Mouse (Mus musculus) small intestine, adult 2 months (tissue): ENCODE measurements around the gene Cntn4. TPM values are rescaled to one million over a fixed set of nuclear protein-coding genes. Genes with fewer than 3 reads are reported as not detected.
"Not testable (repeated sequence)": the region's sequence is repeated elsewhere in the genome, so short reads cannot be mapped to it uniquely, and the experiment has no call there.

ENCODE experiments used
- H3K27ac ChIP-seq: fragments of 200-500 bp; 2 replicates; pipeline ENCODE4 v1.5.1; 2012; ENCODE audit warnings: low read depth, low read length, control low read depth, inconsistent platforms; ENCODE audit not compliant: insufficient read depth
- H3K27me3 ChIP-seq: fragments of 200-500 bp; 2 replicates; pipeline ENCODE4 v1.6.1; 2012; ENCODE audit warnings: mild to moderate bottlenecking, moderate library complexity, low read length, inconsistent platforms; ENCODE audit not compliant: control insufficient read depth, insufficient read depth
- H3K36me3 ChIP-seq: fragments of 200-500 bp; 2 replicates; pipeline ENCODE4 v1.6.1; 2012; ENCODE audit warnings: mild to moderate bottlenecking, low read length, control low read depth, inconsistent platforms; ENCODE audit not compliant: control insufficient read depth, insufficient read depth
- H3K4me1 ChIP-seq: fragments of 200-500 bp; 2 replicates; pipeline ENCODE4 v1.6.1; 2012; ENCODE audit warnings: low read length, inconsistent platforms, mixed read lengths; ENCODE audit not compliant: control insufficient read depth, insufficient read depth, insufficient read length
- H3K4me3 ChIP-seq: fragments of 200-500 bp; 2 replicates; pipeline ENCODE4 v1.5.1; 2012; ENCODE audit warnings: low read depth, mild to moderate bottlenecking, control low read depth, inconsistent platforms, low read length, moderate library complexity
- CTCF ChIP-seq: fragments of 200-500 bp; IDR thresholded peaks from 2 replicates; pipeline ENCODE4 v1.5.1; 2012; ENCODE audit warnings: low read depth, mild to moderate bottlenecking, control low read depth, inconsistent platforms, low read length, moderate library complexity, mixed read lengths; ENCODE audit not compliant: insufficient replicate concordance, insufficient read length; ENCODE audit errors: extremely low read depth
- POLR2A ChIP-seq: fragments of 200-500 bp; IDR thresholded peaks from 2 replicates; pipeline ENCODE4 v1.6.1; 2012; ENCODE audit warnings: low read depth, mild to moderate bottlenecking, control low read depth, inconsistent platforms, low read length, moderate library complexity
- WGBS: fragments of 180-500 bp; shearing (Covaris S2); methylation state at CpG from one replicate; pipeline ENCODE4 v1.1.7; 2018; 5-methylcytosine and 5-hydroxymethylcytosine counted together
- polyA plus RNA-seq: library from polyadenylated mRNA; depleted of rRNA; stranded (reverse); fragments of >200 nt; gene quantifications from 2 replicates; pipeline ENCODE4 v1.2.3, GENCODE M21; 2012

Cntn4 gene
- polyA plus RNA-seq, 1 experiment = not detected

DNA sequence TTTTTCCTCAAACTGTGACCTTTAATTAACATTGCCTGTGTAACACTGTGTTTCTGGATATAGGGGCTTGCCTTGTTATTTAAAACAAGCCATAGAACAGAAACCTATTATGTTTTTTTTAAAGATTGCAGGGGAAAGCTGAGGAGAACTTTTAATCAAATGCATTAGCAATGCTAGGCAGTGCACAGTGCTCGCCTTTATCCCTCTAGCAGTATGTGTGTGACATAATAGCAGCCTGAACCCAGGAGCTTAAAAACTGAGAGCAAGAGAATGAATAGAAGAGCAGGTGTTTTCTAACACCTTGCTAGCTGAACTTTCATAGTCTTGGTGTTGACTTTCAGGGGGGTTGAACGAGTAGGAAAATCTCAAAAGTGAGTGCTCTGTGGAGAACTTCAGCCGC is 672.6 kb downstream of the Cntn4 start:
- H3K27ac ChIP-seq = no peak overlapping the region
- no peaks in the 10 kb centered on the region for H3K36me3 ChIP-seq
- H3K4me1 ChIP-seq = no peaks in the 10 kb centered on the region
- no peak for TF ChIP-seq CTCF
- TF ChIP-seq POLR2A = no peak
- H3K4me3 ChIP-seq = no peak overlapping the region
- WGBS = 53% methylated on average over 3 of the region's 3 CpGs
- no peaks in the 10 kb centered on the region for H3K27me3 ChIP-seq

DNA sequence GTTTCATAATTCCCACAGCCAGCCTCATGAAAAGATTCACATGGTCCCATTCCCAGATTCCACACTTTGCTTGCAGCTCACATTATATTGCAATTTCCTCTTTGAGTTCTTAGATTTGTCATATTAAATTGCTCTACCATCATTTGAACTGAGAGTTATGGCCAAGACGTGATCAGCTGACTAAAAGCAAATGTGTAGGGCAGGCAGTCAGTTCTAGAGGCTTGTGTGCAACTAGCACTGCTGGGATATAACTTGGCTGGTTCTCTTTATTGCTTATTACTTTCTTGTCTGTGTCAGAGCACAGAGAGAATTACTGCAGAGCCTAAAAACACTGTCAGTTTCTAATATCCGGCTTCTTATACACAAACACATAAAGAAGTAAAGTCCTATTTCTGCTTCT is 673.9 kb downstream of the Cntn4 start:
- Histone ChIP-seq H3K4me1 (no peaks in the 10 kb centered on the region), H3K27me3 (no peaks in the 10 kb centered on the region), H3K27ac (no peak overlapping the region), H3K36me3 (no peaks in the 10 kb centered on the region), H3K4me3 (no peak overlapping the region)
- TF ChIP-seq POLR2A (no peak), CTCF (no peak)
- WGBS = 82% methylated on average over 2 of the region's 2 CpGs

DNA sequence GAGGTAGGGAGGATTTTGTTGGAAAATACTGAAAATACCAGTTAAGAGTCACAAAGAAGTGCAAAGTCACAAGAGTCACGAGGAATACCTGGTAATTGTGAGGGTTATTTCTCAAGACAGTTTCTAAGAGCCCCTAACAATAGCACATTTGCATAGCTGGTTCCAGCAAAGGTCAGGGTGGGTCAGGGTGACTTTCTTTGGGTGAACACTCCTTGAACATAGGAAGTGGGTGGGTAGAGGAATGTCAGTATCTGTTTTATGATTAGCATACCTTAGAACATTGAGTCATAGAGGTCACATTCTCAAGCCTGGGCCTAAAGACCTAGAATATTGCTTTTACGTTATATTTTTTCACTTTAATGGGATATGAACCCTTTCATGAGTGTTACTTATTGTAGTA is 681.3 kb downstream of the Cntn4 start:
- H3K4me3 ChIP-seq, H3K27ac ChIP-seq, H3K36me3 ChIP-seq, H3K4me1 ChIP-seq, H3K27me3 ChIP-seq: not testable (repeated sequence)
- 70% methylated on average over 2 of the region's 2 CpGs for WGBS

DNA sequence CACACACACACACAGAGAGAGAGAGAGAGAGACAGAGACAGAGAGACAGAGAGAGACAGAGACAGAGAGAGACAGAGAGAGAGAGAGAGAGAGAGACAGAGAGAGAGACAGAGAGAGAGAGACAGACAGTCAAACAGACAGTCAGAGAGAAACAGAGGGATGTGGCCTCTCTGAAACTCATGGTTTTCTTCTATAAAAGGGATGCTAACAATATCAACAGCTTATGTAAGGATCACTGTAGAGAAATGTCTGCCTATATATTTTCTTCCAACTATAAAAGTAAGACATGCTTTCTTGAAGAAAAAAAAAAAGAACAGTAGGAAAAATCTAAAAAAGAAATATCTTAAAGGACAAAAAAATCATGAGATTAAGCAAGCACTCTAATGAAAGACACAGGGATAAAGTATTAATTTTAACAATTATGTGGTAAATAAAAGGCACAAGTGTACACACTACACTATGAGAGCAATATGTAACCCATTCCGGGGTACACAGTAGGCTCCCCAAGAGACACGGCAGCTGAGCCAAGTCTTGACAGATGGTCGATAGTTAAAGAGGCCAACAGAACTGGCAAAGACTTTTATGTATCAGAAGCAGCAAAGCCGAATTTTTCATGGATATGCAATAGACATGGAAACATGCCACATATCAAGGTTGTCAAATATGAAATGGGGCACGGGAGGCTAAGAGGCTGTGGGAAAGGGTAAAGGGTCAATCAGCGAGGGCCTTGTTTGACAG is 704.0 kb downstream of the Cntn4 start:
- no peak overlapping the region for H3K4me3 ChIP-seq
- no peaks in the 10 kb centered on the region for H3K36me3 ChIP-seq
- no peaks in the 10 kb centered on the region for H3K4me1 ChIP-seq
- 79% methylated on average over 6 of the region's 6 CpGs for WGBS
- H3K27ac ChIP-seq = no peak overlapping the region
- H3K27me3 ChIP-seq = no peaks in the 10 kb centered on the region
- TF ChIP-seq POLR2A (no peak), CTCF (no peak)

DNA sequence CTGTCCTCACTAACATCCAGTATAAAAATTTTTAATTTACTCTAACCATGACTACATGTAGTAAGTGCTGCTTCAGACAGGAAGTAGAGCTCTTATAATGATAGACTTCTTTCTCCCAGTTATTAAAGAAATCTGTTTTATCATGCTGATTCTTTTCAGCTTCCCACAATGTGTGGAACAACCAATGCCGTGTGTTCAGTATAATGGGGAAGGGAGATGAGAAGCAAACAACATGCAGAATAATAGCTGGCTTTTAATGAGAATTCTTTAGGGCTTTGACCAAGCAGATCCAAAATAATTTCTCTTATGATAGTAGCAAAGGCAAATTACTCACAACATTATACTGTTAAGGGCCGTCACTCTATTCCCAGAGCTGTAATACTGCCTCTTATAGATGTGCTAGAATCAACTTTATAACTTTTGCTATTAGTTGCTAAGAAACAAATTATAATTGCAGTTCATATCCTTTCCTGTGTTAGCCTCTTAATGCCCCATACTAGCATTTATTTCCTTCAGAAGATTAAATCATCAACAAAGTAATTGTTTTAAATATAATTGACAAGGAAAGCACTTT is 710.5 kb downstream of the Cntn4 start:
- no peak overlapping the region for H3K27ac ChIP-seq
- TF ChIP-seq CTCF (no peak), POLR2A (no peak)
- H3K36me3 ChIP-seq = no peaks in the 10 kb centered on the region
- no peaks in the 10 kb centered on the region for H3K4me1 ChIP-seq
- H3K4me3 ChIP-seq = no peak overlapping the region
- no peaks in the 10 kb centered on the region for H3K27me3 ChIP-seq
- 81% methylated on average over 2 of the region's 2 CpGs for WGBS

DNA sequence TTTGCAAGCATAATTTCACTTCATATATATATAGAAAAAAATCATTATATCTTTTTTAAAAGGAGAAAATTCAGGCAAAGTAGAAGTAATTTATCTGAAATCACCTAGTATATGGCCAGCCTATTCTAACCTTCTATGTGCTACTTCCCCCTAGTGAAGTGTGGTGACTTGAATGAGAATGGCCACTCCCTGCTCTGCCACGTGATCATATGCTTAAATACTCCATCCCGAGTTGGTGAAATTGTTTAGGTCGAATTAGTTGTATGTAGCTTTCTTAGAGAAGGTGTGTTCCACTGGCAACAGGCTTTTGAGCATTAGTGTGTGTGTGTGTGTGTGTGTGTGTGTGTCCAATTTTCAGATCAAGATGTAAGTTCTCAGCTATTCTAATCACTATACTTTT is 730.6 kb downstream of the Cntn4 start:
- no peaks in the 10 kb centered on the region for H3K27me3 ChIP-seq
- no peaks in the 10 kb centered on the region for H3K4me1 ChIP-seq
- no peaks in the 10 kb centered on the region for H3K36me3 ChIP-seq
- H3K27ac ChIP-seq = no peak overlapping the region
- no peak overlapping the region for H3K4me3 ChIP-seq
- no peak for TF ChIP-seq CTCF
- no peak for TF ChIP-seq POLR2A
- 67% methylated on average over 3 of the region's 3 CpGs for WGBS

DNA sequence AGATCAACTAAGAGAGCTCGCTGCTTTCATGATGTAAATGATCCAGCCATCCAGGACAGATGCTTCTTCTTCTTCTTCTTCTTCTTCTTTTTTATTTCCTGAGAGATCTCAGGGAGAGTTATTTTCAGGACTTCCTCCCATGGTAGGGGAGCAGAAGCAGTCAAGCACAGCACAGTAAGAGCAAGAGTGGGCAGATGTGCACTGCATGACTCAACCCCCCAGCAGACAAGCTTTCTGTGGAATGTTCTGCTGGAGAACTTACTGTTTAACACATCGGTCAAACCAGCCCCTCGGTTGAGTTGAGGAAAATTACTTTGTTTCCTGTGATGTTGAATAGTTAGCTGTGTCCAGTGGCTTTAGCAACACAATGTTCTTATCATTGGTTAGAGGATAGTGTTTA is 731.2 kb downstream of the Cntn4 start:
- Histone ChIP-seq H3K27me3 (no peaks in the 10 kb centered on the region), H3K27ac (no peak overlapping the region), H3K4me3 (no peak overlapping the region), H3K4me1 (no peaks in the 10 kb centered on the region), H3K36me3 (no peaks in the 10 kb centered on the region)
- TF ChIP-seq CTCF (no peak), POLR2A (no peak)
- 63% methylated on average over 3 of the region's 3 CpGs for WGBS

DNA sequence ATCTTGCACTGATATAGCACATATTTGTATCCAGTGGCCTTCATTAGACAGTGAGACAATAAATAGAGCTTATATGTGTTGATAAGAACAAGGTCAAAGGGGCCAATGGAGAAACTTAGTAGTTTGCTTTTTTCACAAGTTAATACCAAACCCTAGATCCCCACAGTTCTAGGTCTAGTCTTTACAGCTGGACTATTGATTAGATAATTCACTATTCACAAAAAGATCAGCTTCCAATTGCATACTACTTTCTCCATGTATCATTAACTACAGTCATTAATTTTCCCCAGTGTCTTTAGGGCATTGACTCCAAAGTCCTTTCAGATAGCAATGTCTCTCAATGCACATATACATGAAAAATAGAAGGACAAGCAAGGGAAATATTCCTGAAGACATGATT is 745.5 kb downstream of the Cntn4 start:
- Histone ChIP-seq H3K27me3 (no peaks in the 10 kb centered on the region), H3K4me1 (no peaks in the 10 kb centered on the region), H3K4me3 (no peak overlapping the region), H3K27ac (no peak overlapping the region), H3K36me3 (no peaks in the 10 kb centered on the region)
- TF ChIP-seq CTCF = no peak
- TF ChIP-seq POLR2A = no peak
